Mouse (Mus musculus) lung, adult 2 months (tissue): ENCODE measurements around the gene 0610030E20Rik.
A peak's percentile ranks its signal among the peaks of the same experiment; 100 is the strongest.

ENCODE experiments used
- CTCF ChIP-seq: fragments of 200-500 bp; IDR thresholded peaks from 2 replicates; pipeline ENCODE4 v1.5.1; 2011; ENCODE audit warnings: mild to moderate bottlenecking, low read length, control low read depth; ENCODE audit not compliant: insufficient read depth
- POLR2A ChIP-seq: fragments of 200-500 bp; IDR thresholded peaks from 2 replicates; pipeline ENCODE4 v1.6.1; 2011; ENCODE audit warnings: low read depth, mild to moderate bottlenecking, control low read depth, low read length, borderline replicate concordance; ENCODE audit errors: extremely low read depth

- TF ChIP-seq CTCF (no peak), POLR2A (peak; percentile 21; the same call in 1 of the 2 replicates)
Observed at GRCm38 (mm10) chr6:72370091-72370490, 23.0 kb downstream of the 0610030E20Rik start.
